Mouse (Mus musculus) frontal cortex, adult (tissue): ENCODE measurements around the gene Mfsd12.

ENCODE experiments used
- ATAC-seq: cut with Nextera tagmentation; 2 replicates; pipeline ENCODE4 v1.9.2; 2017; ENCODE audit warnings: mild to moderate bottlenecking, moderate library complexity, mixed read lengths; ENCODE audit not compliant: low TSS enrichment

Gene Mfsd12

DNA sequence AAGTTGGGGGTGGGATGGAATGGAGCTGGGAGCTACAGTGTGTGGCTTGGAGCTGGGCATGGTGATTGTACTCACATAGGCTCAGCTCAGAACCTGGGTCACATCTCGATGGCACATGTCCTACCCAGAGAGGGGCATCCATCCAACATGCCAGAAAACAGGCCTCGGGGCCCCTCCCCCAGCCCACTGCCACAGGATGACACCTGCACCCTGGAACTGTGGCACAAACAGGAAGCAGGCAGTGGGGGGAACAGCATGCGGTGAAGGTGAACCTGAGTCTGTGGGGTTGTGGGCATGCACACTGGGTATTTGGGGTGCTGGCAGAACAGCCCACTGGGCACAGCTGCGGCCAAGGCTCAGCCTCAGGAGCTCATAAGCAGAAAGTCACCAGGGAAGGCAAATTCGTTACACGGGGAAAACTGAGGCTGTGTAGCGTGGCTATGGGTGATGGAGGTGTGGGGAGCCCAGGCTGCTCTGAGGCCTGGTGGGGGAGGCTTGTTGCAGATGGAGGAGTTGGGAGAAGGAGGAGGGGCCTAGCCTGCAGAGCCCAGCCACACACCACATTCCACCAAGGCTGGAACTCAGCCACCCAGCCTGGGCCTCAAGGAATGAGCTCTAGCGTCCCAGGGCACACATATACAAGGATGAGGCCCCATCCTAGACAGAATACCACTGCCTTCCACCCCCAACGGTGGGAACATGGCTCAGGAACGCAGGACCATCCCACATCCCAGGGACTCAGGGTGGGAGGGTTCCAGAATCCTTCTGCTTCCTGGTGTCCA lies 27.9 kb upstream of the Mfsd12 start:
- no peak for ATAC-seq

DNA sequence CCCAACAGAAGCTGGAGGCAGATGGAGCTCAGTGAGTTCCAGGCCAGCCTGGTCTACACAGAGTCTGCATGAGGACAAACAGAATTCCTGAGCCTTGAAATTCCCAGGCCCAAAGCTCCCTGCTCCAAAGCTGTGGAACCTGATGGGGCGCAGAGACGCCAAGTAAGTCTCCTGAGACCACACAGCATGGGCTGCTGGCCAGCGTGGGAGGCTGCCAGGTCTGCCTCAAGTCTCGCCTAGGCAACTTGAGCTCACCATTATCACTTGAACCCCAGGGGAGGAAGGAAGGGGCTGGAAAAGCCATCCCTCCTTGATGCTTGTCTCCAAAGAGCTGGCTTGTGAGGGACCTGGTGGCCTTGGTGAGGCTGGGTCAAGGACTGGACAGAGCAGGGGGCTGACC lies 27.3 kb upstream of the Mfsd12 start:
- no peak for ATAC-seq

DNA sequence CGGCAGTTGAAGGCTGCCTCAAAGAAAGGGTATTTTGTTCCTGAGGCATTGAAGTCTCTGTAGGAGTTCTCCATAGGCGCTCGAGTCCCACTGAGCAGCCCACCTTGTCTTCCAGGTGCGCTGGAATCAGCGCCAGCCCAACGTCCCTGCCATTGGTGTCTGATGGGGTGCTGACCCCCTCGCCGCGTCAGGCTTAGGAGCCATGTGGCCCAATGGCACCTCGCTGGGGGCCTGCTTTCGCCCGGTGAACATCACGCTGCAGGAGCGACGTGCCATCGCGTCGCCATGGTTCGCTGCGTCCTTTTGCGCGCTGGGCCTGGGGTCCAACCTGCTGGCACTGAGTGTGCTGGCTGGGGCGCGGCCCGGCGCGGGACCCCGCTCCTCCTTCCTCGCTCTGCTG lies 25.0 kb upstream of the Mfsd12 start:
- no peak for ATAC-seq

DNA sequence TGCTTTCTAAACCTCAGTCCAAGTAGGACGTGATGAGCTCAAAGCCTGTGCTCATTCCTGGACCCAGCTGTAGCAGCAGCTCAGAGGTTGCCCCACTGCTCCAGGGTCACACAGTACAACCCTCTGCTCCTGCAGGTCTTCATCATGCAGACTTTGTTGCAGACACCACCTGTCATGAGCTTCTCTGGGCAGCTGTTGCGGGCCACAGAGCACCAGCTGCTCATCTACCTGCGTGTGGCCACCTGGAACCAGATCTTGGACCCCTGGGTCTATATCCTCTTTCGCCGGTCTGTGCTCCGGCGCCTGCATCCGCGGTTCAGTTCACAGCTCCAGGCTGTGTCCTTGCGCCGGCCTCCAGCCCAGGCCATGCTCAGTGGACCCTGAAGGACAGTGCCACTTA lies 23.0 kb upstream of the Mfsd12 start:
- no peak for ATAC-seq

DNA sequence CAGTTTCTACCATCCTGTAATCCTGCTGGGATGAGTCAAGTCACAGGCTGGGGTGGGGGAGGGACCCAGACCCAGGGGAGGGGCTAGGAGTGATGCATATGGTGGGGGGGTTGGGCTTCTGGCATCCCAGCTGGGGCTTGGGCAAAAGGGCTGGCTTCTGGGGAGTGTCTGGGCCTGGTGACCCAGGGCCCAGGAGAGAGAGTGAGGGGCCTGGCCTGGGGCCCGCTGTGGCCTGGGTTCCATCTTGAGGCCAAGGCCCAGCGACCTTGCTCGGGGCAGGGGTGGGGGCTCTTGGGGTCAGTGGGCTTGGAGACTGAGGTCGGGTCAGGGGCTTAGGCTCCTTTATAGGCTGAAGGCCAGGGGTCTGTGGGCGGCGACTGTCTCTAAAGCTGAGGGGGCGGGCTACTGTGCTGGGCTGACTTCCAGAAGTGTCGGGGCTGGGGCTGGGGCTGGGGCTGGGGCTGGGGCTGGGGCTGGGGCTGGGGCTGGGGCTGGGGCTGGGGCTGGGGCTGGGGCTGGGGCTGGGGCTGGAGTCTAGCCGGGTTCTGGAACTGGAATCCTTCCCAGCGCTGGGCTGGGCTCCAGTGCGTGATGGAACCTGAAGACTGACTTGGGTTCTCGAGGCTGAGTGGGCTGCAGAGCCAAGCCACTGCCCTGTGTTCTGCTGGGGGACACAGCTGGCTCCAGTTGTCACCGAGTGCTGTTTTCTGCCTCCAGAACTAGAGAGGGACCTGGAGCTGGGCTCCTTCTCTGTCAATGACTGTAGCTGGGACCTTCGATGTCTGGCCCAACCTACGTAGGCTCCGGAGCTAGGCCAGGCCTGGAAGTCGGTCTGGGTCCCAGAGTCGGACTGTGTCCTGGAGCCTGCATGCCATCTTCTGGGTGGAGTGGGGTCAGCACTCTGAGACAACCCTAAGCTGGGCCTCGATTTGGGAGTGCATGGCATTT lies 21.6 kb upstream of the Mfsd12 start:
- ATAC-seq, result no peak

DNA sequence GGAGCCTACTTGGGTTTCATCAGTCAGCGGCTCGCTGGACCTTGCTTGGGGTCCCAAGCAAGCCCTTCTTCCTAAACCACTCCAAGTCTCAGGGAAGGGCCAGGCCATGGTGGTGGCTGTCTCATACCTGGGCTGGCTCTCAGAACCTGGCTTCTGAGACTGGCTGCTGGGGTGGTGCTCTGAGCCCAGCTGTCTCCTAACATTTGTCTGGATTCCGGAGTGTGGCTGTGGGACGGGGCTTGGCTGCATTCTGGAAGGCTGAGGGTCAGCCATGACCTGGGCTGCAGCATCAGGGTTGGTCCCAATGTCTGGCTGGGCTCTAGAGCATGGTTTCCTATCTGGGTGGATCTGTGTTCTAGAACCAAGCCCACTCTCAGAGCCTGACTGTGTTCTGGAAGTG lies 20.7 kb upstream of the Mfsd12 start:
- ATAC-seq, result no peak

DNA sequence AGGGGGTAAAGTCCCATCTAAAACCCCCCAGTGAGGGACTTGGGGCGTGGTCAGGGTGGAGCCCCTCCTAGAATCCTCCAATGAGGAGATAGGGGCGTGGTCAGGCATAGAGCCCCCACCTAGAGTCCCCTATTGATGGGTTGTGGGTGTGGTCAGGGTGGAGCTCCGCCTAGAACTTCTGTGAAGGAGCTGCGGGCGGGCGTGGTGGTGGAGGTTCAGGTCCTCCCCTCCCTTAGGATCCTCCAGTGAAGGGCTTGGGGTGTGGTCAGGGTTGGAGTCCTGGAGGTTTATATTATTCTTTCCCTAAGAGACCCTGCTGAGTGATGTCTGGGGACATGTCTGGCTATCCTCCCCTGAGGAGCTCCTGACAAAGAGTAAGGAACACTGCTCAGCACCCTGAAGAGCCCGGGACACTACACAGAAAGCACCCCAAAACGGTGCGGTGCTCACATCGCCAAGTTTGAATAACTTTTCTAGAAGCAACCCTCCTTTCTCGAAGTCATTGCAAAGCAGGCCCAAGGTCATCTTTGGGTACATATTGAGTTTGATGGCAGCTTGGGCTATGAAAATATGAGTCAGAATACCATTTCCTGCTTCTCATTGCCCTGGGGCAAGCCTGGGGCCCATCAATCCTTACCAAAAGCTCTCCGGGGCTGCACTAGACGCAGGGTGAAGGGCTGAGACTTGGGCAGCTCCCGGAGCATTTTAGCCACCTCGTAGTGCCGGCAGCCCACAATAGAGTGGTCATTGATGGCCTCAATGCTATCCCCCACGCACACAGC lies 16.5 kb upstream of the Mfsd12 start:
- ATAC-seq, result no peak

DNA sequence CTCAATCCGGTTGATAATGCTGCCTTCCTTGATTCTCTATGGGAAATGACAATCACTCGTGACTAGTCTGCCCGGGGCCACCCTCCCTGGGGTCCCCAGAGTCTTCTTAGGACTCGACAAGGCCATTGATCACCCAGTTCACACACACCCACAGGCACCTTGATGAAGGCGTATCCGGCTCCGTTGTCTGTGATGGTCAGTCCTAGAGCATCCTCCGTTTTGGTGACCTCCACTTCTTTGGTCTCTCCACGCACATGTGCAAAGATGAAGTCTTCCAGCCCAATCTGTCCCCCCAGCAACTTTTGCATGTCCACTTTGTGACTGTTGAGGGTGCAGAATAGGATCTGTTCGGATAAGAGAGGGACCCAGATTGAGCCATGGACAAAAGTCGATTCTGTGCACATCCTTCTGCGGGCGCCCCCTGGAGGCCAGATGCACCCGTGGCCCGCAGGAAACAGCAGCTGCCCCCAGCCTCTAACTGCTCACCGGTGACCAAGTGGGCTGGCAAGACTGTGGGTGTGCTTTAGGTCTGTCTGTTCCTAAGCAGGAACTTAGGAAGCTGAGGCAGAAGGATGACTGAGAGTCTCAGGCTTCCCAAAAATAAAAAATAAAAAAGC lies 15.8 kb upstream of the Mfsd12 start:
- no peak for ATAC-seq

DNA sequence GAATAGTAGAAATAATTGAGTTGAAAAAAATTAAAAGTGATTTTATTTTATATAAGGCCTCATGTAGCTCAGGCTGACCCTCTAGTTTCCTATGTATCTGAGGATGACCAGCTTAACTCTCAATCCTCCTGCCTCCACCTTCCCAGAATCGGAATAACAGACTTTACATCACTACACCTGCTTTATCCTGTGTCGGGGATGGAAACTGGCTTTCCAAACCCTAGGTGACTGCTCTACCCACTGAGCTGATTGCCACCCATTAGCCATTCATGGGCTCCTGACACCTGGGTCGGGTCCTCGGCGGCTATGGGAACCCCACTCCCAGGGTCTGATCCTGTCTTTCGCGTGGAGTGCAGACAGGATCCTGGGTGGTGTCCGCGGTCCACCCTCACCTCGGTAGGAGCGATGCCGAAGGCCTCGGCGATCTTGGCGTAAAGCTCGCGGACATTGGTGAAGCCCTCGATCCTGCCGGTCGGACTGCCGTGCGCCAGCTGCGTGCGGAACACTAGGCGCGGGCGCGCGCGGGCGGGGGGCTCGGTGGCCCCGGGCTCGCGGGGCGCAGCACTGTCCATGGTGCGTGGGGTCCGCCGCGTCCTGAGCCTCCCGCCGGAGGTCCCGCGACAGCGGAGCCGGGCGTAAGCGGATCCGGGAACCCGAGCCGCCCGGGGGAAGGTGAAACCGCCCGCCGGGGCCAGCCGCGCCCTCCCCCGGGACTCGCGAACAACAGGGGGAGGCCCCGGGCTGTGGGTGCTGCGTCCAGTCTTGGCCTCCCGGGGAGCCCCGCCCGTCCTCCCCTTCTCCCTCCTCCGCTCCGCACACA lies 14.4 kb upstream of the Mfsd12 start, which contains the start of gene Gipc3:
Gipc3 (minus strand) TSS at position 581 of the 820 bp plus-strand sequence.
- no peak for ATAC-seq

DNA sequence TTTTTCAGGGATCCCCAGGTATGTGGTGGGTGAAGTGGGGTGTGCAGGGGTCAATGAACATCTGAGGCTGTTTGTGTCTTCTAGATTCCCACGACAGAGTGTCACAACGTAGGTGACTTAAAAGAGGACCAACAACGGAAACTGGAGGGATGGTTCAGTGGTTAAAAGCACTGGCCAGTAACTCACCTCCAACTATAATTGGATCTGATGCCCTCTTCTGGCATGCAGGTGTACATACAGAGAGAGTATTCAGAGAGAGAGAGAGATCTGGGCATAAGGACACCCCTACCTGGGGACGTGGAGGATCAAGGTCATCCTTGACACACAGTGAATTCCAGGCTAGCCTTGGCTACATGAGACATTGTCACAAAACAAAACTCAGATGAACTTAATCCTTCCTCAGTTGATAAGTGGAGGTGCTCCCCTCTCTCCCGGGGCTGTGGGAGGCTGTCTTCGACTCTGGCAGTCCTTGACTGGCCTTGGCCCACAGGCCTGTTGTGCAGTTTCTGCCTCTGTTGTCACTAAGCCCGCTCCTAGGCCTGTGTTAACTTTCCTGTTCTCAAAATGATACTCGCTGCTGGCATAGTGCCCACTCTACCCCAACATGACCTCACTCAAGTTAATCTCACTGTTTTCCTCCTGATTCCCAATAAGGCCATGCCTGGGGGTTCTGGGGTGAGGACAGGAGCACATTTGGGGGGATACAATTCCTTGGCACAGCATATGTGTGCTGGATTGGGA lies 12.7 kb upstream of the Mfsd12 start:
- no peak for ATAC-seq

DNA sequence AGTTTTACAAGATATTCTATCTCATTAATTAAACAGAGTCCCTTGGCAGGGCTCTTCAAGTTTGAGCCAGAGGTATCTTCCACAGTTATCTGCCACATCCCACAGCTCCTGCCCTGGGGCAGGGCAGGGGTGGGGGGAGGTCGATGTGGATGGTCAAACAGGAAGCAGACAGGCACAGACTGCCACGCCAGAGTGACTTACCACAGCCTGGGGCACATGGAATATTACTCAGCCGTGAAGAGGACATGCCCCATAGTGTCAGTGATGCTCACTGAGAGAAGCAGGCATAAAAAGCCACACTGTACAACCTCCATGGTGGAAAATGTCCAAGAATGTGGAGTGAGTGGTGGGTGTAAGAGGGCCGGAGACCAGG lies 12.1 kb upstream of the Mfsd12 start:
- no peak for ATAC-seq

DNA sequence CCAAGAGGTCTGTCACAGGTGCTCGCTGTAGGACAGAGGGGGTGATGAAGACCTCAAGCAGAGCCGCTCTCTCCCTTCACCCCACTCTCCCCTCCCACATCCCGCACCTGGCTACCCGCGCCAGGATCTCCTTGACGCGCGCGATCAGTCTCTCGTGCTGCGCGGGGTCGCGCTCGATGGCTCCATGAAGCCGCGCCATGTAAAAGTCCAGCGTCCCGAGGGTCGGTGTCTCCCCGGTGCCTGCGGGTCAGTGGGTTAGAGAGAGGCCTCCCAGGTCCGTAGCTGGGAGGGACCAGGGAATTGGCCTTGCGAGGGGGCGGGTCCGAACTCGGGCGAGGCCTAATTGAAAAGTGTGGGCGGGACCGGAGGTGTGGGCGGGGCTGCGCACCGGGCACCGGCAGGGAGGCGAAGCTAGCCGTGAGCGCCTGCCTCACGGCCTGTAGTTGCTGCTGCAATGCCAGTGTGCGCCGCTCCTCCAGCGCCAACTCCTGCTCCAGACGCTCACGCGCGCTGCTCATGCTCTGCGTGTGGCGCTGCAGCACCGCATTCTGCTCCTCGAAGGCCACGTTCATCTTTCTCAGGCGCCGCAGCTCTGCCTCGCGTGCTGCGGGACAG lies 10.7 kb upstream of the Mfsd12 start:
- peak; percentile 38 for ATAC-seq

DNA sequence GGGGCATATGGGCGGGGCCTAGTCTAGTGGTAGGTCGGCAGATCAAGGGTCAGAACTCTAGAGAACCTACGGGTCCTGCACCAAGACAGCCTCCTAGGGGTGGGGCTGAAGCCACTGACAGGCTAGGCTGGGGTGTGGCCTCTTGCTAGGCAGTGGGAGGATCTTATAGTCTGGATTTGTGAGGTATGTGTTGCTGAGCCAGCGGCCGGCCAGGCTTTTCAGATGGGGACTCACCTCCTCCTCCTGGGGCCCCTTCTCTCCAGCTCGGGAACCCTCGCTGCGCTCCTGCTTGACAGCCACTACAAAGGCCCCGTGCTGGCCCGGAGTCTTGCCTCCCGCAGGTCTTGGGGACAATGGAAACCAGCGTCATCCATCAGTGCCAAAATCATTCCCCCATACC lies 8.1 kb upstream of the Mfsd12 start:
- no peak for ATAC-seq

DNA sequence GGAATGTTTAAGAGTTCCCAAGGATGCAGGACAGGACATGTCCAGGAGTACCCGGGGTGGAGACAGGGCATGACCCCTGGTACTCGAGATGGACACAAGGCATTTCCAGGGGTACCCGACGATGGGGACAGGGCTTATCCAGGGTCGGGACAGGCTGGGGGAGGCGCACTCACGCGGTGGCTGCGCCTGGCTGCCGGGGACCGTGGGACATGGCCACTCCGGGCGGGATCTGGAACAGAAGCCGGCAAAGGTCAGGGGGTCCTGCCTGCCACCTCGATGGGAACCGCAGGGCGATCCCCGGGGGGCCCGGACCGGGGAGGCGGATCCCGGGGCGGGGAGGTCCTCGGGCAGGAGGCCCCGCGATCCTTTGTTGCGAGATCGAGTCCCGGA lies 7.3 kb upstream of the Mfsd12 start:
- ATAC-seq, result no peak

DNA sequence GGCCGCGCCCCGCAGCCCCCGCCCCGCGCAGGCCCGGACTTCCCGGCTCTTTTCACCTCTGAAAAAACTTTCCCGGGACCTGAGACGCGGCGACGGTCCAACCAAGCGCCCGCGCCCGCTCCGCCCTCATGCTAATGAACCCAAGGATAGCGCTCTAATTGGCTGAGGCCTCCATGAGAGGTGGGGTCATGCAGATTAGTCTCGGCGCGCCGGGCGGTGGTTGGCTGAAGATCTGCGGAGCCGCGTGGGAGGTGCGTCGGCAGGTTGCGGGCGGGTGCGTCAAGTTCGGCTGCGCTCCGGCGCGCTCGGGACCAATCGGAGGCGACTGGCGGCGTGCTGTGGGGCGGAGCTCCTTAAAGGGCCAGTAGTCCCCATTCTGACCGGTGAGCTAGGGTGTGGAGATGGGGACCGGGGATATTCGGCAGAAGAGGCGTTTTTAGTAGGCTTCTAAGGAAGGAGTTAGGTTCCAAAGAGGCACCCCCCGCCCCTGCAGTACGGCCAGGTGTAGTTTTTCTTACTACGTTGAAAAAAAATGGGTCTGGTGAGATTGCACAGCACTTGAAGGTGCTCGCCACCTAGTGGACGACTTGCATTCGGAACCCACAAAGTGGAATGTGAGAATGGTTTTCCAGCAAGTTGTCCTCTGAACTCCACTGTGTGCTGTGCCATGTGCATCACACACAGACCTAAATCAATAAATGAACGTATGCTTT lies 6.8 kb upstream of the Mfsd12 start, which contains the start of gene Hmg20b:
Hmg20b (minus strand) TSS at position 130 of the 713 bp plus-strand sequence.
- peak; percentile 96 for ATAC-seq

DNA sequence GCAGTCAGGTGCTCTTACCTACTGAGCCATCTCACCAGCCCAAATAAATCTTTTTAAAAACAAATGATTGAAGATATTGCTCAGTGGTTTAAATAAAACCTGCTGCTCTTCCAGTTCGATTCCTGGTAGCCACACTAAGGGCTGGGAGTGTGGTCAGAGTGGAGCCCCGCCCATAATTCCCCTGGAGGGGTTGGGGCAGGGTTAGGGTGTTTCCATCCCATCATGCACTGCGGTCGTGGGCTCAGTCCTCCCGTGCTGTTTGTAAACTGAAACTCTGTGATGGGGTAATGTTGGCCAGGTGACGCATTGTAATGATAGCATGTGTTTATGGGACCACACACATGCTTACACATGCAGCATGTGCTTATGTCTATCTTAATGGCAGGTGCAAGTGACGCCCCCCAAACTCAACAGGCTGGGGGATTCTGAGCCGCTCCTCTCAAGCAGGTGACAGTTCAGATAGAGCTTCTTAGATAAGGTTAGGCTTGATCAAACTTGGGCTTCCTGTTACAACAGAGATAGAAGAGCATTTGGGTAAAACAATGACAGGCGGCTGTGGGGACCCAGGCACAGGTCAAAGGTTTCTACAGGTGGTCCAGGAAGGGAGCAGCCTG lies 5.5 kb upstream of the Mfsd12 start:
- ATAC-seq, result no peak

DNA sequence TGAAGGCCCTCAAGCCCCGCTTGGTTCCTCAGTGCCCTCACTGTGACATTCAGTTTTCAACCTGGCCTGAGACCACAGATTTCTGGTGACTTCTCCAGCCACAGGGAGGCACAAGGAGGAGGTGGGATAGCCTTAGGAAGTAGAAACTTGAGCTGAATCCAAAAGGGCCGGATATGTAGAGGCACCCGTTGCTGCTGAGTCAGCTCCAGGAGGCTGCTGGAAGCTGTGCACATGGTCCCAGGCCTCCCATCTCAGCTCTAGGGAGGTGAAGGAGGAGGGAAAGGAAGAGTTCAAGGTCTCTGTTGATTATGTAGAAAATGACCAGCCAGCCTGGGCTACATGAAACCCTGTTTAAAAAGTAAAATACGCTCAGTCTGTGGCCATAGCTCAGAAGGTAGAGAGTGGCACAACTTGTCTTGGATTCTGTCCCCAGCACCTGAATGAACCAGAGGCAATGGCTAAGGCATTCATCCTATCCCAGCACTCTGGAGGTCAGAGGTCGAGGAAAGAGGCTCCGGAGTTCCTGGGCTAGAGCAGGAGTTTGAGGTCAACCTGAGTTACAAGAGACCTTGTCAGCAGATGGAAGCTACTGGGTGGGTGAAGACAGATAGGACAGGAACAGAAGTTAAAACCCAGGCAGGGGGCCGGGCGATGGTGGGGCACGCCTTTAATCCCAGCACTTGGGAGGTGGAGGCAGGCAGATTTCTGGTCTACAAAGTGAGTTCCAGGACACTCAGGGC lies 2.4 kb upstream of the Mfsd12 start:
- ATAC-seq, result no peak

DNA sequence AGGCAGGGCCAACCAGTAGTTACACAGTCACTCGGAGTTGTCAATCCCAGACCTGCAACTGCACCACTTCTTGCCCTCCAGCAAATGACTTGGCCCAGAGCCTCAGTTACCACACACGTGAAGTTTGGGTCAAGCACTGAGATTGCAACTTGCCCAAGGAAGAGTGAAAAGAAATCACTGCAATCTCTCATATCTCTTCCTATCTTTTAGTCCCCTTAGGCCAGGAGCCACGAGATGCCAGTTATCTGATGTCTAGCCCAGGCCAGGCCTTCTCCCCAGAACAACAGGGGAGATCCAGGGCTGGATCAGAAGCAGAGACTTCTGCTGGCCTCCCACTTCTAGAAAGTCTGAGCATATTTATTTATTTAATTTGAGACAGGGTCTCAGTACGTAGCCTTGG lies 1.8 kb upstream of the Mfsd12 start:
- no peak for ATAC-seq
